Mouse (Mus musculus) ES-E14 (cell line): ENCODE measurements around the gene Sebox. TPM values are rescaled to one million over a fixed set of nuclear protein-coding genes. Genes with fewer than 3 reads are reported as not detected.

Source experiments
- DNase-seq: peaks from one replicate; pipeline ENCODE4 v3.0.0-alpha.2; 2013; ENCODE audit warnings: low read depth, low spot score
- H3K27ac ChIP-seq: 2 replicates; pipeline ENCODE4 v1.5.1; 2012; ENCODE audit warnings: low read depth, mild to moderate bottlenecking, low read length, moderate library complexity, mixed read lengths; ENCODE audit not compliant: poor library complexity, insufficient read depth, severe bottlenecking
- H3K36me3 ChIP-seq: 2 replicates; pipeline ENCODE4 v1.6.1; 2012; ENCODE audit warnings: mild to moderate bottlenecking, low read length, moderate library complexity, mixed read lengths; ENCODE audit not compliant: control insufficient read depth, poor library complexity, insufficient read depth, severe bottlenecking
- H3K4me1 ChIP-seq, 2 experiments: fragments of 150-350 bp in 1 of 2; sonication (generic) in 1 of 2; 2 replicates each; pipeline ENCODE4 v1.6.1; 2012; ENCODE audit warnings: low read length in 2 of 2, mild to moderate bottlenecking in 1 of 2, mixed read lengths in 1 of 2; ENCODE audit not compliant: control insufficient read depth in 2 of 2, insufficient read depth in 2 of 2, poor library complexity in 1 of 2
- H3K4me3 ChIP-seq, 2 experiments: fragments of 150-350 bp in 1 of 2; sonication (generic) in 1 of 2; 2 replicates each; pipeline ENCODE4 v1.5.1; 2012; ENCODE audit warnings: low read length in 2 of 2, low read depth in 1 of 2, mild to moderate bottlenecking in 1 of 2, mixed read lengths in 1 of 2; ENCODE audit not compliant: insufficient read depth in 1 of 2, poor library complexity in 1 of 2, severe bottlenecking in 1 of 2
- H3K9ac ChIP-seq: 2 replicates; pipeline ENCODE4 v1.6.1; 2012; ENCODE audit warnings: low read depth, mild to moderate bottlenecking, low read length, mixed read lengths; ENCODE audit not compliant: poor library complexity, insufficient read depth, severe bottlenecking
- H3K9me3 ChIP-seq: fragments of 150-350 bp; sonication (generic); 2 replicates; pipeline ENCODE4 v1.6.1; 2012; ENCODE audit warnings: low read depth, mild to moderate bottlenecking, low read length; ENCODE audit not compliant: control insufficient read depth, insufficient read depth
- CHD2 ChIP-seq: IDR thresholded peaks from 2 replicates; pipeline ENCODE4 v1.6.1; 2014; ENCODE audit warnings: mild to moderate bottlenecking, low read depth, low read length, inconsistent platforms
- HCFC1 ChIP-seq: IDR thresholded peaks from 2 replicates; pipeline ENCODE4 v1.6.1; 2012; ENCODE audit warnings: low read length, inconsistent platforms, borderline replicate concordance; ENCODE audit not compliant: insufficient read depth
- MAFK ChIP-seq: IDR thresholded peaks from 2 replicates; pipeline ENCODE4 v1.6.1; 2014; ENCODE audit warnings: mild to moderate bottlenecking, low read depth, low read length, inconsistent platforms; ENCODE audit not compliant: insufficient read depth
- ZC3H11A ChIP-seq: IDR thresholded peaks from 2 replicates; pipeline ENCODE4 v1.6.1; 2012; ENCODE audit warnings: low read depth, mild to moderate bottlenecking, inconsistent platforms, low read length, borderline replicate concordance
- ZNF384 ChIP-seq: IDR thresholded peaks from 2 replicates; pipeline ENCODE4 v1.6.1; 2012; ENCODE audit warnings: low read depth, low read length, inconsistent platforms
- in situ Hi-C, 2 experiments: fragments of 600-800 bp; cut with MboI; formaldehyde crosslinking; loops; one replicate each; pipeline ENCODE4 v1.15.1; 2025; ENCODE audit warnings: low sequenced_read_pairs in 2 of 2, inconsistent platforms in 1 of 2; ENCODE audit not compliant: unreplicated experiment in 2 of 2
- total RNA-seq: library from RNA; depleted of rRNA; stranded (reverse); fragments of 300-350 nt; gene quantifications from 2 replicates; pipeline ENCODE4 v1.2.3, GENCODE M21; 2012

The Sebox gene
- total RNA-seq, 1 experiment = 0.31 TPM

- TF ChIP-seq HCFC1 (no peak), ZC3H11A (no peak), ZNF384 (no peak), CHD2 (no peak), MAFK (no peak)
- Histone ChIP-seq H3K36me3 (no peaks in the 10 kb centered on the region), H3K4me1 (peaks cover 4 to 6% of the 10 kb centered on the region in 2 experiments; a peak in 2 of 4 replicates), H3K27ac (no peak overlapping the region), H3K9ac (peak overlapping the region; percentile 66), H3K9me3 (no peaks in the 10 kb centered on the region), H3K4me3 (peak overlapping the region; percentile 49 to 52)
- in situ Hi-C loops = no loop called here
- DNase-seq = no peak
These were observed 12.4 kb upstream of the Sebox start for GRCm38 (mm10) chr11:78490781-78491241.

GRCm38 (mm10) chr11:78495904-78496303, 7.3 kb upstream of the Sebox start:
- H3K4me1 ChIP-seq = peaks cover 2 to 4% of the 10 kb centered on the region in 2 experiments; a peak in 2 of 4 replicates
- in situ Hi-C loops = no loop called here
- no peak overlapping the region for H3K9ac ChIP-seq
- H3K27ac ChIP-seq = no peak overlapping the region
- no peaks in the 10 kb centered on the region for H3K36me3 ChIP-seq
- peak; percentile 63 for DNase-seq
- no peaks in the 10 kb centered on the region for H3K9me3 ChIP-seq
- TF ChIP-seq HCFC1 (no peak), ZC3H11A (no peak), MAFK (no peak), ZNF384 (no peak), CHD2 (no peak)
- no peak overlapping the region for H3K4me3 ChIP-seq

- in situ Hi-C loops = no loop called here
- Histone ChIP-seq H3K4me3 (peak overlapping the region; percentile 59 to 77), H3K9me3 (no peaks in the 10 kb centered on the region), H3K4me1 (peaks cover 0 to 2% of the 10 kb centered on the region in 2 experiments; a peak in 1 of 4 replicates), H3K36me3 (no peaks in the 10 kb centered on the region), H3K9ac (peak overlapping the region; percentile 19; the same call in 1 of the 2 replicates), H3K27ac (no peak overlapping the region)
- TF ChIP-seq ZNF384 (no peak), HCFC1 (no peak), ZC3H11A (no peak), CHD2 (no peak), MAFK (no peak)
- DNase-seq = no peak
These were observed 6.1 kb upstream of the Sebox start for GRCm38 (mm10) chr11:78497071-78497541.

- Histone ChIP-seq H3K4me3 (peak within 1 kb of the TSS; percentile 59 to 77), H3K4me1 (peaks cover 0 to 2% of the 10 kb centered on the region in 2 experiments; a peak in 1 of 4 replicates), H3K27ac (no peak within 1 kb of the TSS), H3K9ac (peak within 1 kb of the TSS; percentile 38; the same call in 1 of the 2 replicates), H3K36me3 (no peaks in the 10 kb centered on the region), H3K9me3 (no peaks in the 10 kb centered on the region)
- TF ChIP-seq ZC3H11A (no peak), HCFC1 (peak; percentile 49; the same call in 1 of the 2 replicates), CHD2 (no peak), MAFK (no peak), ZNF384 (peak; percentile 92)
- in situ Hi-C loops = no loop called here
- peak; percentile 98 for DNase-seq
These were observed 5.4 kb upstream of the Sebox start, which contains the start of gene Sarm1 for GRCm38 (mm10) chr11:78497544-78498522. TSS of gene Sarm1 (minus strand) at chr11:78497754.
